Mouse (Mus musculus): ENCODE results near the gene Uhrf1bp1.
A peak's percentile ranks its signal among the peaks of the same experiment; 100 is the strongest.

Uhrf1bp1 gene

DNA sequence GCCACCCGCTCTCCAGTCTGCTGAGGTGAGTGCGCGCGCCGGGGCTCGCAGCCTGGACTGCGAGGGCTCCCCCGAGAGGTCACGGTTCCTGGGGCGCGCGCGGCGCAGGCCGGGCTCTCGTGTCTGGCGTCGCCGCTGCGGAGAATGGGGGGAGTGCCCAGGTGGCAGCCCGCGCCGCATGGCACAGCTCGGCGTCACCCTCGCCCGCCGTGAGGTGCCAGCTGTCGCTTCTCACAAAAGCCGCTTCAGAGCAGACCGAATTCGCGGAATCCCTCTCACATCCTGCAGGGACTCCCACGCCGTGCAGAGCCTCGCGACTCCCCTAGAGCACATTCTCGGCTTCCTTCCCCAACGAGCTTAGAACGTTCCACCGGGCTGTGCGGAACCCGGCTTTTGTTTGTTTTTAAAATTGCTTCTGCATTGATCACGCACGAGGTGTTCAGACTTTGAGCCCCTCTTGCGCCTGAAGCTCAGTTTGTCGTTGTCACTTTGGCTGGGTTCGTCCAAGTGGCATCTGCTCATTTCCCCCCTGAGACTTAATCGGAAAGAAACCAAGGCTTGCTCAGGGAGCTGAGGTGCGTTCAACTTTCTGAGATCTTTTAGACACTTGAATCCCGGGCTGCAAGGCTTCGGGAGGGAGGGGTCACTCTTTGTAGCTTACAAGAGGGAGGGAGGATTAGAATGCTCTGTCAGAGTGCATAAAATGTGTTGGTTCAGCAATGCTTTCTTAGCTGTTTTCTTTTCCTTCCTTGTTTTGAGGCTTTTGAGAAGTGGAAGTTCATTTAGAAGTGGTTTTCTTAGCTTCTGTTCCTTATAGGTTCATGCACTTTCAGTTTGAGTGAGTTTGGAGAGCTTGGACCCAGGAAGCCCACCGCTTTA, 53.6 kb downstream of the Uhrf1bp1 start, which contains the start of gene Taf11:
Gene Taf11, minus strand, starts transcription at position 223 of the 879 bp plus-strand sequence.
- DNase-seq (ENCODE audit: low spot score in 2 of 2) = peak; percentile 38 to 64

DNA sequence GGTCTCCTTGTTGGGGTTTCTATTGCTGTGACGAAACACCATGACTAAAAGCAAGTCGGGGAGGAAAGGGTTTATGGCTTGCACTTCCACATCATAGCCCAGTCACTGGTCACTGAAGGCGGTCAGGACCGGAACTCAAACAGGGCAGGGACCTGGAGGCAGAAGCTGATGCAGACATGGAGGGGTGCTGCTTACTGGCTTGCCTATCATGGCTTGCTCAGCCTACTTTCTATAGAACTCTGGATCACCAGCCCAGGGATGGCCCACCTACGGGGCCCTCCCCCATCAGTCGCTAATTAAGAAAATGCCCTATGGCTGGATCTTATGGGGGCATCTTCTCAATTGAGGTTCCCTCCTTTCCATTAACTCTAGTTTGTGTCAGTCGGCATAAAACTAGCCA, 55.1 kb downstream of the Uhrf1bp1 start:
- DNase-seq (ENCODE audit: low spot score in 2 of 2) = no peak

GRCm38 (mm10) chr17:27914742-27915141, 58.5 kb downstream of the Uhrf1bp1 start:
- DNase-seq (ENCODE audit: low spot score in 2 of 2) = no peak

- no peak for DNase-seq (ENCODE audit: low spot score in 2 of 2)
These were observed 60.1 kb downstream of the Uhrf1bp1 start for GRCm38 (mm10) chr17:27916366-27916765.

DNA sequence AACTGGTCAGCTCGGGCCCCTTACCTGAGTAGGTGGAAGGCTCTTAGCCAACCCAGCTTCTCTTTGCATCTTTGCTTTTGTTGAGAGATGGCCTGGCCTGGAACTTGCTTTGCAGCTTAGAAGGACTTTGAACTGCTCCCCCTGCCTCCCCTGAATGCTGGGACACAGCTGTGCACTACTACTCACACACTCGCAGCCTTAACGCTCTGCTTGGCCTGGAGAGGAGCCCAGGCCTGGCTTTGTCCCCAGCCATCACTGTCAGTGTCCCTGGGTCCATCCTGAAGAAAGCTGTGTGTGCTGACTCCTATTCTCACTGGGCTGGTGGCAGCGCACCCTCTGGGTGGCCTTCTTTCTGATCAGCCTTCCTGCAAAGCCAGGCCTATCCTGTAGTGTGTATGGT, 64.4 kb downstream of the Uhrf1bp1 start:
- peak in 1 of 2 experiments; percentile 33 for DNase-seq (ENCODE audit: low spot score in 2 of 2)

DNA sequence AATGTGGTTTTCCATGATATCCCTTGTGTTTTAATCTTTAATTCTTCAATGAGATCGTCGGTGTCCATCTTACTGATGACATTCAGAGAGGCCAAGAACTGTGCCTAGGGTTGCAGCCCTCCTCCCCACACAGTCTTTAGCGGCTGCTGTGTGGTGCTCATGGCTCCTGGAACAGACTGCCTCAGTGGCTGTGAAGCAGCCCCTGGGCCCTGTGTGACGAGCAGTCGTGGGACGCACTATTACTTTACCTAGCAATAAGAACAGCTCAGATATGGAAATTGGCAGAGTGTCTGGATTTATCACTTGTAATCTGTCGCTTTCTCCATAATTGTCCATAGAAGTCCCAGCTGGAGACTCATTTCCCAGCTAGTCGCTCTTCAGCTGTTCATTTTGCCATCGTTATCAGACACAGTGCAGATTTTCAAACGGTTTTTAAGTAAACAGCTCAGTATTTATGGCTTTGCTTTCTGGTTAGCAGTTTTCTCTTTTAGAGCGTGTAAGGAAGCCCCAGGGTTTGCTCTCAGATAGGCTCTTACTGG, 66.0 kb downstream of the Uhrf1bp1 start:
- DNase-seq (ENCODE audit: low spot score in 2 of 2) = no peak

DNA sequence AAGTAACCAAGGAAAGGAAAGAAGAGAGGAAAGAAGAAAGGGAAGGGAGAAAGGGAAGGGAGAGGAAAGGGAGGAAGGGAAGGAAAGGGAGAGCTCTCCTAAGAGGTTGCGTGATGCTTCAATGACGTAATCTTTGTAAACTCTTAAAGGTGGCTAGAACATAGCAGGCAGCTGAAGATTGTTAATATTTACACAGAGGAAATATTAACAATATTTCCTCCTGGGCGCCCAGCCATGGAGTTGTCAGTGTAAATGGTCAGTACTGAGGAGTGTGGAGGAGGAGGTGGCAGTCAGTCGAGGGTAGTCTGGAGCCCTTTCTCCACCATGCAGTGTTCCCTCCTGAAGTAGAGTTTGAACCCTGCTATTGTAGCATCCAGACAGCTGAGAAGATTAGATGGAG, 68.8 kb downstream of the Uhrf1bp1 start:
- no peak for DNase-seq (ENCODE audit: low spot score in 2 of 2)

DNA sequence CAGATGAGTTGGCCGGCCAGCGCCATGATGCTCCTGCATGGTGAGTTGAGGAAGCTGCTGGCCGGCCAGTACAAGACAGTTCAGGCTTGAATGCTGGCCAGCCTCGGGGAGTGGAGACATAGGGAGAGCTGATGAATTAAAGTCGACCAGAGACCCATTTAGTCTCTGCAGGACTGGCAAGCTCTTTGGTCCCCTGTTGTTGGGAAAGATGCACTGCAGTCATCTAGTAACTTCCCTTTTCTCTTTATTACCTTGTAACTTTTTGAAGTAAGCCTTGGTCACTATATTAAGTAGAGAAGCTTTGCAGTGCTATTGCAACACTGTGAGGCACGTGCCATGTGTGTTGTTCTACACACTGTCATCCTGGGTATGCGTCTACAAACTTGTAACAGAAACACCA, 69.3 kb downstream of the Uhrf1bp1 start:
- DNase-seq (ENCODE audit: low spot score in 2 of 2) = no peak

DNA sequence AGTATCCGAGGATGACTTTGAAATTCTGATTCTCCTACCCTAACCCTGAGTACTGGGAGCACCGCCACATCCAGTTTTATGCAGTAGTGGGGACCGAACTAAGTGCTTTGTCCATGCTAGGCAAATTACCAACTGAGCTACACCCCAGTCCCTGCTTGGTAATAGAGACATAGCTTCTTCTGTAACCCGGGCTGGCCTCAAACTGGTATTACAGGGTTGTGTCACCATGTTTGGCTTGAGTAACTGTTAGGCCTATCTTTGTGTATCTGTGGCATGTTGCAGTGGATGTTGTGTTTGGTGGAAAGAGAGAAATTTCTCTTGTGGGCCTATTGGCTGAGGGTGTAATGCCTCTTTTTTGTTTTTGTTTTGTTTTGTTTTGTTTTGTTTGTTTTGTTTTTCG, 74.0 kb downstream of the Uhrf1bp1 start:
- DNase-seq (ENCODE audit: low spot score in 2 of 2) = no peak

DNA sequence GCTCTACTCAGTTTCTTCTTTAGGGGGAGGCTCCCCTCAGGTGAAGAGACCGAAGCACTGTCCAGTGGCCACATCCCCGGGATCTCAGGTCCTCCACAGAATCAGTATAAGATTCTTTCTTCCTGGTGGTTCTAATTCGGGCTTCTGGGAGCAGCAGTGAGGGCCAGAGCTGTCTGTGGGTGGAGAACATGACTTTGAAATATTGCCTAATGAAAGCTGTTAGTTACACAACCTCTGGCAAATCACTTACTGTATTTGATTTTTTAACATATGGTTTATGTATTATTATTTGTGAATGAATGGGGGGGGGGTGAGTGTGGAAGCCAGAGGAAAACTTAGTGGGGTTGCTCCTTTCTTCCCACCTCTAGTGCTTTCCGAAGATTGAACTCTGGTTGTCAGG, 75.6 kb downstream of the Uhrf1bp1 start:
- DNase-seq (ENCODE audit: low spot score in 2 of 2) = no peak

DNA sequence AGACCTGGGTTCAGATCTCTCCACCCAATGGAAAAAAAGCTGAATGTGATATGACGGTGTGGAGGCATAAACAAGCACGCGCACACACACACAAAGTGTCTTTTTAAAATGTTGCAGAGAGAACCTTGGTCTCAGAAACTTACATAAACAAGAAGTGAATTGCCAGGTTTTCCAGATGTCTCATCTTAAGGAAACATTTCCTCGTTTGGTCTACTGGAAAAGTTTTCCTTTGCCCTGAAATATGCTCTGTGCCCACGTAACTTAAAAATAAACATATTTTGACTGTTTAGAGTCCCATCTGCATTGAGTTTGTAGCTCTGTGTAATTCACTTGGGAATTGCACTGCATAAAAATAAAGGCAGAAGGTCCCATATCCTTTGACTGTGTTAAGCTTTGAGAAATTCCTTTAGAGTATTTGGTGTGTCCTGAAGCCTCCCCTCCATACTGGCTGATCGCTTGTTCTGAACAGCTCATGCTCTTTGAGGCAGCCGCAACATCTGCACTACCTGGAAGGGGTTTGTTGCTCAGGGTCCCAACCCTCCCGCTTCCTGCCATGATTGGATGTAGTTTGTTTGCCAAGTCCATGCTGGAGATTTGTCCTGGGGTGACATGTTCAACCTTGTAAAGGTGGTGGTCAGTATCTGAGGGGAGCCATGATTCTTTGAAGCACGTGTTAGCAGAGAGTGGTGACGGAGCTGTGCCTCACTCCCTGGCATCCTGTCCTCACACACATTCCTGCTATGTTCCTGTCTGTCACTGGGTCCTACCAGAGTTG, 78.1 kb downstream of the Uhrf1bp1 start:
- DNase-seq (ENCODE audit: low spot score in 2 of 2) = no peak

GRCm38 (mm10) chr17:27935091-27935490, 78.8 kb downstream of the Uhrf1bp1 start:
- DNase-seq (ENCODE audit: low spot score in 2 of 2) = no peak

DNA sequence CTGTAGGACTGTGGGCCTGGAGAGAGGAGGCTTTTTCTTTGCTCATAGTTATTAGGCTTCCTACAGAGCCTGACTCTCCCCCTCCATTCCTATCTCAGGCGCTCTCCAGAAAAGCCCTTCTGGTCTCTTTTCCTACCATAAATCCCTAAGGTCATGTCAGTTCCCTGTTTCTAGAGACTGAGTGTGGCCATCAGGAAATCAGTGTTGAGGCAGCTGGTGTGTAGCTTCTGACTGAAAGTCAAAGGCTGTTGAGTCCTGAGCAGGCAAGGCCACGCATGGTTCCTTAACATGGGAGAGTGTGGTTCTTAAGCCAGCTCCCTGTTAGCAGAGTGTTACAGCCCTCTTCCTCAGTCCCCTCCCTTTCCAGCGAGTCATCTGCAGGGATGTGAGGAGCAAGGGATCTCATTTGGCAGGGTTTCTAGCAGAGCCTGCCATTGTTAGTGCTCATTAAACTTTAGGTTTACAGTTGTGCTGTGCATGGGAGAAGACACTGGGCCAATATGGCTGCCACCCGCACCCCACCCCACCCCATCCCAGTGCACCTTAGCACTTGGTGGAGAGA, 80.9 kb downstream of the Uhrf1bp1 start:
- no peak for DNase-seq (ENCODE audit: low spot score in 2 of 2)

DNA sequence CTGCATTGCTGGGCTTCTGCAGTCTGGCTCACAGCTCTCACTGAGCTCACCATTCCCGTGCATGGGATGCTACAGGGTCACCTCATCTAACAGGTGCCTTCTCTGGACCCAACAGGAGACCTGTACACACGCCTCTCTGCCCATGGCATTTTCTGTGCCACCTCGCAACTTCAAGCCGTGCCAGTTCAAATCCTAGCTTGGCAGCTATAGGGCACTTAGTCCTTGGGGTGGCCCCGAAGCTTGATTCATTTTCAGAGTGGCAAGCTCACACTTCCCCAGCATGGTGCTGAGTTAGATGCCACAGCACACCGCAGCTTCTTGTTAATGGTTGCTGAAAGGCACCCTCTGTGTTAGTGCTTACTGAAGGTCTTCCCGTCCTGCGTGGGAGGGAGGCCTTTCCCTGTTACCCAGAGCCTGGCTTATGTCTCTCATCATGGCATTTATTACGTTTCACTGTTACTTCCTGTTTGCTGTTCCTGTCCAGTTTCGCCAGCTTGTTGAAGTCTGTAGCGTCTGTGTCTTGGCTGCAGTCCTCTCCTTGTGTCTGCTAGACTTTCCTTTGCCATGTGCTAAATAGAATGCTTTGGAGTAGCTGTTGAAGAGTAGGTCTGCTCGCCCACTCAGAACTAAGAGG, 82.0 kb downstream of the Uhrf1bp1 start:
- DNase-seq (ENCODE audit: low spot score in 2 of 2) = no peak

DNA sequence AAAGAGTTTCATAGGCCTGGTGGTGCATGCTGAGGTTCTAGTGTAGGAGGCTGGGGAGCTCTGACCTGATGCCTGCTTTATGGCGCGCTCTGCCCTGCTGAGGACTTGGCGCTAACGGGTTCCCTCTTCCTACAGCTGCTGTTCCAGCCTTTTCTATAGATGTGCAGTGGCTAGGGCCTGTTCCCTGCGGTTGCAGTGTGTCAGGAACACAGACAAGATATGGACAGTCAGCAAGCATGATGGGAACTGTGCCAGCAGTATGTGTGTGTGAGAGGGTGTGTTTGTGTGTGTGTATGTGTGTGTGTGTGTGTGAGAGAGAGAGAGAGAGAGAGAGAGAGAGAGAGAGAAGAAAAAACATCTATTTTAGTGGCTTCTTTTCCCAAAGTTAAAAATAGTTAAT, 82.8 kb downstream of the Uhrf1bp1 start:
- no peak for DNase-seq (ENCODE audit: low spot score in 2 of 2)

GRCm38 (mm10) chr17:27940352-27940751, 84.1 kb downstream of the Uhrf1bp1 start:
- DNase-seq (ENCODE audit: low spot score in 2 of 2) = no peak

GRCm38 (mm10) chr17:27941178-27941577, 84.9 kb downstream of the Uhrf1bp1 start:
- DNase-seq (ENCODE audit: low spot score in 2 of 2) = no peak

DNA sequence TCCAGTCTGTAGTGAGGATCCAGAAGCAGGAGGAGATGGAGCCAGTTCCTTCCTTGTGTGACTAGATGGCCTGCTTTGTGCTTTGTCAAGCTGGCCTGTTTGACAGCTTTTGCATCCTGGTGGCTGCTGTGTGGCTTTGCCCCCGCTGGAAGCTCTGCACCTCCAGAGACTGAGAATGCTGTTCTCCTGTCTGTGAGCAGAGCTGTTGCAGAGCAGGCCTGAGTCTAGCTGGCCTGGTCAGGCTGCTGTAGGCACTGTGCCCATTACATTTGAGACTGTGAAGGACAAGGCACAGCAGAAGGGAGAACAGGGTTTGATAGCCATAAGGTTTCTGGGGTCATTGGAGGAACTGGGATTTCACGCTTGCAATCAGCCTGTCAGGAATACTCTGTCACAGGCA, 85.5 kb downstream of the Uhrf1bp1 start:
- DNase-seq (ENCODE audit: low spot score in 2 of 2) = no peak

- no peak for DNase-seq (ENCODE audit: low spot score in 2 of 2)
These were observed 85.9 kb downstream of the Uhrf1bp1 start for GRCm38 (mm10) chr17:27942131-27942530.

- peak in 1 of 2 experiments; percentile 66 for DNase-seq (ENCODE audit: low spot score in 2 of 2)
These were observed 89.4 kb downstream of the Uhrf1bp1 start for GRCm38 (mm10) chr17:27945546-27946216.

DNA sequence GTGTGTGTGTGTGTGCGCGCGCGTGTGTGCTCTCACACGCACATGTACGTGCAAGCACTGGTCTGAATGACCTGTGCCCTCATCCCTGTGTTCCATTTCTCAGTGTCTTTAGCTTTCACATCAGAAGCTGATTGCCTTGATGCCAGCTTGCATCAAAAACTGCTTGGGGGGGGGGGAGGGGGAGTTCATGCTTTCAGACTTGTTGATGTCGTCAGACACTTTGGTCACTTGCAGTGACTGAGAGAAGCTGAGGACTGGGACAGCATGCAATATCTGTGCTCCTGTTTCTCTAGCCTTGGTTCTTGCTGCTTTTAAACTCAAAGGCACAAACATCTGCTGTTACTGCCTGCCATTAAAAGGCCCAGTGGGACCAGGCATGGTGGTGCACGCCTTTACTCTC, 90.1 kb downstream of the Uhrf1bp1 start:
- no peak for DNase-seq (ENCODE audit: low spot score in 2 of 2)
